ENCODE assay signal across 12 mouse cellular contexts in genomic region chr12:12177264-12178043, GRCm38 (mm10).
DNase-seq lines count a peak whose midpoint lies in the region; ATAC-seq and TF ChIP-seq lines count a peak whose summit lies in the region.
"Had no signal": no experiment of that assay in that cellular context is flagged by ENCODE, and none has a peak within 500 bp of the region (broad histone marks: within the 10 kb centered on the region; RNA-seq: fewer than 3 reads in every experiment).

No protein-coding gene starts in this region.

- DNase-seq in heart, embryonic 10.5 days (ENCODE audit: low spot score), result no peak
- DNase-seq in lung, postnatal 25 days (ENCODE audit: low spot score), result no peak
- no peak for DNase-seq in adrenal gland, postnatal 14 days
- no peak for DNase-seq in urinary bladder, postnatal 10 days (ENCODE audit: low spot score)
- DNase-seq: thymus, postnatal 4 days had no signal

- H3K4me1 ChIP-seq in heart, embryonic 10.5 days, result peaks cover 45% of the 10 kb centered on the region
- H3K4me1 ChIP-seq in heart, embryonic 11.5 days (ENCODE audit: control insufficient read depth, insufficient read depth, low read length), result peaks cover 31% of the 10 kb centered on the region
- peaks cover 46% of the 10 kb centered on the region for H3K4me1 ChIP-seq in E14TG2a.4 (replicated peaks; ENCODE audit: low read depth, low read length)
- peaks cover 37% of the 10 kb centered on the region for H3K4me1 ChIP-seq in bone marrow macrophage, adult 2 months (ENCODE audit: control insufficient read depth, insufficient read depth, low read length)
- peaks cover 9% of the 10 kb centered on the region for H3K4me1 ChIP-seq in limb, embryonic 12.5 days (replicated peaks)

- no peak for TF ChIP-seq CTCF in E14TG2a.4 (conservative IDR thresholded peaks at IDR 0.05; ENCODE audit: low read length)
- TF ChIP-seq CTCF in bone marrow macrophage, adult 2 months (IDR thresholded peaks at IDR 0.05; ENCODE audit: low read depth, low read length), result no peak

- no peak for ATAC-seq in heart, embryonic 11.5 days (replicated peaks; ENCODE audit: insufficient number of reproducible peaks, low FRiP score, low TSS enrichment)
- ATAC-seq in limb, embryonic 12.5 days (ENCODE audit: insufficient number of reproducible peaks, insufficient read depth, low FRiP score, low TSS enrichment, low read depth), result 0 out of 2 replicates have a peak, but pooled peaks have one; percentile 2

- H3K27me3 ChIP-seq in heart, embryonic 10.5 days (ENCODE audit: insufficient read depth, poor library complexity, severe bottlenecking), result no peaks in the 10 kb centered on the region
- H3K27me3 ChIP-seq in heart, embryonic 11.5 days (ENCODE audit: control insufficient read depth, insufficient read depth, low read length), result peaks cover 4% of the 10 kb centered on the region; the same call in 1 of the 2 replicates
- H3K27me3 ChIP-seq in E14TG2a.4 (ENCODE audit: insufficient read depth, low read length), result no peaks in the 10 kb centered on the region
- no peaks in the 10 kb centered on the region for H3K27me3 ChIP-seq in limb, embryonic 12.5 days
- H3K27me3 ChIP-seq: stomach, embryonic 15.5 days had no signal

- no peaks in the 10 kb centered on the region for H3K36me3 ChIP-seq in heart, embryonic 10.5 days
- no peaks in the 10 kb centered on the region for H3K36me3 ChIP-seq in heart, embryonic 11.5 days (ENCODE audit: control insufficient read depth, insufficient read depth, low read length)
- no peaks in the 10 kb centered on the region for H3K36me3 ChIP-seq in E14TG2a.4 (ENCODE audit: insufficient read depth, low read length)
- no peaks in the 10 kb centered on the region for H3K36me3 ChIP-seq in limb, embryonic 12.5 days
- H3K36me3 ChIP-seq: heart, embryonic 13.5 days; stomach, embryonic 15.5 days had no signal

- H3K27ac ChIP-seq in heart, embryonic 10.5 days, result peak overlapping the region; percentile 85
- no peak overlapping the region for H3K27ac ChIP-seq in heart, embryonic 11.5 days (ENCODE audit: low read depth, low read length)
- H3K27ac ChIP-seq in bone marrow macrophage, adult 2 months (ENCODE audit: insufficient read depth, low read depth, low read length), result 0 out of 2 replicates have a peak overlapping the region, but pooled peaks have one; percentile 72
- H3K27ac ChIP-seq in limb, embryonic 12.5 days, result no peak overlapping the region
- H3K27ac ChIP-seq: heart, embryonic 13.5 days; stomach, embryonic 15.5 days had no signal

- WGBS in heart, embryonic 10.5 days, result 71% methylated on average over 6 of the region's 6 CpGs
- 73% methylated on average over 6 of the region's 6 CpGs for WGBS in heart, embryonic 11.5 days (ENCODE audit: insufficient replicate concordance)
- 68% methylated on average over 6 of the region's 6 CpGs for WGBS in limb, embryonic 12.5 days

- no peak overlapping the region for H3K4me2 ChIP-seq in heart, embryonic 11.5 days
- no peak overlapping the region for H3K4me2 ChIP-seq in limb, embryonic 12.5 days

- H3K9ac ChIP-seq in heart, embryonic 11.5 days (ENCODE audit: low read depth, low read length), result no peak overlapping the region
- no peak overlapping the region for H3K9ac ChIP-seq in limb, embryonic 12.5 days (replicated peaks)
- H3K9ac ChIP-seq: stomach, embryonic 15.5 days had no signal

- TF ChIP-seq POLR2A in bone marrow macrophage, adult 2 months (IDR thresholded peaks at IDR 0.05; ENCODE audit: borderline replicate concordance, low read depth, low read length), result no peak

- H3K4me3 ChIP-seq in heart, embryonic 10.5 days, result no peak overlapping the region
- H3K4me3 ChIP-seq in heart, embryonic 11.5 days (ENCODE audit: low read depth, low read length), result no peak overlapping the region
- peak overlapping the region; percentile 24; the same call in 1 of the 2 replicates for H3K4me3 ChIP-seq in E14TG2a.4 (replicated peaks; ENCODE audit: low read length)
- H3K4me3 ChIP-seq in bone marrow macrophage, adult 2 months (ENCODE audit: insufficient read depth, low read length), result no peak overlapping the region
- no peak overlapping the region for H3K4me3 ChIP-seq in limb, embryonic 12.5 days (replicated peaks)

- H3K9me3 ChIP-seq in heart, embryonic 10.5 days, result no peaks in the 10 kb centered on the region
- H3K9me3 ChIP-seq in heart, embryonic 11.5 days (replicated peaks; ENCODE audit: control insufficient read depth, low read length), result no peaks in the 10 kb centered on the region
- H3K9me3 ChIP-seq in E14TG2a.4 (ENCODE audit: low read length), result peaks cover 23% of the 10 kb centered on the region
- no peaks in the 10 kb centered on the region for H3K9me3 ChIP-seq in limb, embryonic 12.5 days
- H3K9me3 ChIP-seq: heart, embryonic 13.5 days; megakaryocyte, embryonic 14.5 days; stomach, embryonic 15.5 days had no signal

Comparison
In these comparisons a context has a peak if more than half of its experiments do, and no peak if none do; other contexts are left out.
1. H3K27ac ChIP-seq: peak in heart, embryonic 10.5 days (single experiment) and bone marrow macrophage, adult 2 months (single experiment); none in heart, embryonic 11.5 days (single experiment) and limb, embryonic 12.5 days (single experiment).